Mouse (Mus musculus) heart, adult 8-10 months (tissue): ENCODE measurements around the gene Gzf1. TPM values are rescaled to one million over a fixed set of nuclear protein-coding genes. Genes with fewer than 3 reads are reported as not detected.
A peak's percentile ranks its signal among the peaks of the same experiment; 100 is the strongest.

Source experiments
- DNase-seq: peaks from one replicate; pipeline ENCODE4 v3.0.0; 2022; ENCODE audit warnings: low spot score
- total RNA-seq, 4 experiments: library from RNA; stranded (reverse); gene quantifications; 2 replicates each; pipeline ENCODE4 v1.2.4; 2022

Gene Gzf1
- total RNA-seq, 4 experiments from 2014 or later, result 26.2 to 34.0 (median 28.9) TPM

DNA sequence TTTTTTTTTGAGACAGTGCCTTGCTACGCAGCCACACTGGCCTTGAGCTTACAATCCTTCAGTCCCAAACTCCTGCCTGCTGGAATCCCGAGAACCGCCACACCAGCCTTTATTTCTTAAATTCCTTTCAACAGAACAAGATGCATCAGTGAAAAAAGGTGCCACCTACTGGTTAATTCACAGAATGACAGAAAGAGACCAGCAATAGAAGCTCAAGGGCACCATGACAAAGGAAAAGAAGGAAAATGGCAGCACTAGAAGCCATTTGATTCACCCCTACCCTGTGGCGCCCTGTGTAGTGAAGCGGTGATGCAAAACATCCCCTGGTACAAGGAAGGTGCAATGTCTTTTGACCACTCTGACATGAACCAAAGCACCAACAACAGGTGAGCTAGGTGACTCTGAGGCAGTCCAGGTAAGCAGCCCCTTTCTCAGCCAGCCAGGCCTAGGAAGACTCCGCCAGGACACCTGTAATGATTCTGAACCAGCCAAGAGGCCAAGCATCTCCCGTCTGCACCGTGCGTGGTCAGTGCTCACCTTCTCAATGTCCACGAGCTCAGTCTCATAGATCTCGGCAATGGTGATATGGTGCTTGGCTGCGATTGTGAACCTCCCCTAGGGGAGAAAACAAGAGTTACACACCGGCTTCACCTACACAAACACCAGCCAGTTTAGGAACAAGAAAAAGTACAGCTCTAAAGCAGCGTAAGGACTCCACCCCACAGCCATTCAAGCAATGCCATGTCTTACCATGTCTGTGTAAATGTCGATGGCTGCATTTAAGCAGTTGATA, 25.8 kb downstream of the Gzf1 start:
- DNase-seq, result peak; percentile 28

GRCm38 (mm10) chr2:148707202-148707530, 26.3 kb downstream of the Gzf1 start:
- DNase-seq, result no peak

GRCm38 (mm10) chr2:148712326-148712725, 31.5 kb downstream of the Gzf1 start:
- DNase-seq, result no peak

GRCm38 (mm10) chr2:148717072-148717471, 36.2 kb downstream of the Gzf1 start:
- no peak for DNase-seq

- DNase-seq, result no peak
Observed at GRCm38 (mm10) chr2:148719271-148719995, 38.6 kb downstream of the Gzf1 start.

DNA sequence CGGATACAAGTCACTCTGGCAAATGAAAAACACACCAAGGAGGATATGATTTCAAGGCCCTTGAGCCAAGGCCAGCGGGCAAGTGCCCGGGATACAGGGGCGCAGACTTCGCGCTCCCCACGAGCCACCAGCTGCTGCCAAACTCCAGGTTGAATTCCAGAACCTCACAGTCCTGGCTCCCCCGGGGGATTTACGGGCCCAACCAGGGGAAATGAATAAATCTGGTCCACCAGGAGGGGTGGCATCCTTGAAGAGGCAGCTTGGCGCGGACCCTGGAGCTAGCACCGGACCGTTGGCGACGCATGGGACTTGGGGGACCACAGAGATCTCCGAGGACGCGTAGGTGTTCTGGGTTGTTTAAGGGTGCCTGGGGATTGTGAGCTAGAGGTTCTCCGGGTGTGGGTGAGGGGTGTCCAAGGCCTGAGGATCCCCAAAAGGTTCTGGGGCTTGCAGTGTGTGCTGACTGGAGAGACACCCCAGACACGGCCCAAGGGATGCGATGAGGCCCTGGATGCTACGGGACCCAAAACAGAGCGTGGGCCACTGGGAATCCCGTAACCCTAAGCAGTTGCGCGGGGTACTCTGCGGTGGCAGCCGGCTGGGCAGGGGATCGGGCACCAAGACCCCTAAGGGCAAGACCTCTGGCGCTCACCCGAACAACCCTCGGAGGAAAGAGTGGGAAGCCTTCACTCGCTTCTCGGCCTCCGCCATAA, 50.9 kb downstream of the Gzf1 start:
- peak; percentile 24 for DNase-seq

- peak; percentile 95 for DNase-seq
Observed at GRCm38 (mm10) chr2:148732327-148733000, 51.6 kb downstream of the Gzf1 start, which contains the start of gene Napb. Gene Napb (minus strand): TSS chr2:148732467.

Other genes starting within 250 kb of the Gzf1 start
- 10 to 100 TPM; 30.6 to 48.2 (median 40.0) TPM for gene Cd93, start 237.5 kb upstream of the Gzf1 start, total RNA-seq
- gene Nxt1, start 8.4 kb upstream of the Gzf1 start, total RNA-seq, result 1 to 10 TPM; 5.6 to 9.1 (median 7.8) TPM
- gene Napb, start 51.4 kb downstream of the Gzf1 start, total RNA-seq, result 1 to 10 TPM; 1.3 to 2.2 (median 1.4) TPM
- gene Cstl1, start 69.3 kb downstream of the Gzf1 start, total RNA-seq, result not detected
- gene Cst11, start 90.5 kb downstream of the Gzf1 start, total RNA-seq, result not detected
- not detected for gene 8030411F24Rik, start 101.0 kb downstream of the Gzf1 start, total RNA-seq
- gene Cst12, start 108.3 kb downstream of the Gzf1 start, total RNA-seq, result 1 to 10 TPM in 1 of 4 experiments, under 1 TPM in 1, not detected in 2; 0.53 to 1.1 TPM
- gene Cst8, start 117.8 kb downstream of the Gzf1 start, total RNA-seq, result not detected
- not detected for gene Cst13, start 139.1 kb downstream of the Gzf1 start, total RNA-seq
- 1 to 10 TPM in 1 of 4 experiments, under 1 TPM in 3; 0.54 to 1.1 (median 0.83) TPM for gene Cst9, start 154.1 kb downstream of the Gzf1 start, total RNA-seq
- gene 9230104L09Rik, start 184.0 kb downstream of the Gzf1 start, total RNA-seq, result 1 to 10 TPM in 2 of 4 experiments, under 1 TPM in 2; 0.63 to 1.4 (median 0.89) TPM
- 1,000 to 10,000 TPM in 1 of 4 experiments, 100 to 1,000 TPM in 3; 949 to 1,042 (median 983) TPM for gene Cst3, start 194.7 kb downstream of the Gzf1 start, total RNA-seq